Mouse (Mus musculus): ENCODE measurements at regions not wholly inside any gene's neighbourhood (a gene's known extent, or its start where the extent isn't known, plus 50 kb on each side); places are given as distances from the start of the nearest gene placed in this dataset.

GRCm38 (mm10) chr16:54279275-54279674 lies 1018.5 kb downstream of the Zpld1 start:
- H3K27ac ChIP-seq (replicated peaks): no peak overlapping the region
- H3K4me1 ChIP-seq: no peaks in the 10 kb centered on the region
- H3K9ac ChIP-seq (replicated peaks): no peak overlapping the region
- H3K36me3 ChIP-seq: no peaks in the 10 kb centered on the region
- H3K4me3 ChIP-seq: no peak overlapping the region
- ATAC-seq (ENCODE audit: low FRiP score, low read depth): no peak
- H3K27me3 ChIP-seq: no peaks in the 10 kb centered on the region
- H3K4me2 ChIP-seq (replicated peaks): no peak overlapping the region
- no peaks in the 10 kb centered on the region for H3K9me3 ChIP-seq

GRCm38 (mm10) chr16:54263853-54264252 lies 1033.9 kb downstream of the Zpld1 start:
- Histone ChIP-seq H3K4me3 (no peak overlapping the region), H3K27ac (replicated peaks) (no peak overlapping the region), H3K9ac (replicated peaks) (no peak overlapping the region), H3K4me1 (no peaks in the 10 kb centered on the region), H3K9me3 (no peaks in the 10 kb centered on the region), H3K36me3 (no peaks in the 10 kb centered on the region), H3K27me3 (no peaks in the 10 kb centered on the region), H3K4me2 (replicated peaks) (no peak overlapping the region)
- no peak for ATAC-seq (ENCODE audit: low FRiP score, low read depth)
- WGBS: 78% methylated on average over 1 of the region's 1 CpGs

- no peaks in the 10 kb centered on the region for H3K27me3 ChIP-seq
- H3K4me3 ChIP-seq: no peak overlapping the region
- no peaks in the 10 kb centered on the region for H3K4me1 ChIP-seq
- no peak for ATAC-seq (ENCODE audit: low FRiP score, low read depth)
- no peaks in the 10 kb centered on the region for H3K9me3 ChIP-seq
- no peak overlapping the region for H3K27ac ChIP-seq (replicated peaks)
- H3K4me2 ChIP-seq (replicated peaks): no peak overlapping the region
- H3K9ac ChIP-seq (replicated peaks): no peak overlapping the region
- H3K36me3 ChIP-seq: no peaks in the 10 kb centered on the region
- 98% methylated on average over 1 of the region's 1 CpGs for WGBS
Observed at GRCm38 (mm10) chr16:54259260-54259659, 1038.5 kb downstream of the Zpld1 start.

- WGBS: 86% methylated on average over 3 of the region's 3 CpGs
- no peak for ATAC-seq (ENCODE audit: low FRiP score, low read depth)
- H3K9ac ChIP-seq (replicated peaks): no peak overlapping the region
- H3K9me3 ChIP-seq: no peaks in the 10 kb centered on the region
- H3K4me2 ChIP-seq (replicated peaks): no peak overlapping the region
- no peak overlapping the region for H3K4me3 ChIP-seq
- no peaks in the 10 kb centered on the region for H3K36me3 ChIP-seq
- H3K27me3 ChIP-seq: no peaks in the 10 kb centered on the region
- no peak overlapping the region for H3K27ac ChIP-seq (replicated peaks)
- H3K4me1 ChIP-seq: no peaks in the 10 kb centered on the region
Observed at GRCm38 (mm10) chr16:54246883-54247282, 1050.9 kb downstream of the Zpld1 start.

- no peak overlapping the region for H3K27ac ChIP-seq (replicated peaks)
- H3K9me3 ChIP-seq: no peaks in the 10 kb centered on the region
- no peak overlapping the region for H3K4me3 ChIP-seq
- no peaks in the 10 kb centered on the region for H3K4me1 ChIP-seq
- no peaks in the 10 kb centered on the region for H3K36me3 ChIP-seq
- no peak overlapping the region for H3K4me2 ChIP-seq (replicated peaks)
- no peak overlapping the region for H3K9ac ChIP-seq (replicated peaks)
- 90% methylated on average over 5 of the region's 5 CpGs for WGBS
- ATAC-seq (ENCODE audit: low FRiP score, low read depth): no peak
- H3K27me3 ChIP-seq: no peaks in the 10 kb centered on the region
Observed at GRCm38 (mm10) chr16:54246386-54246785, 1051.4 kb downstream of the Zpld1 start.

- Histone ChIP-seq H3K27ac (replicated peaks) (no peak overlapping the region), H3K4me2 (replicated peaks) (no peak overlapping the region), H3K36me3 (no peaks in the 10 kb centered on the region), H3K4me3 (no peak overlapping the region), H3K9me3 (no peaks in the 10 kb centered on the region), H3K9ac (replicated peaks) (no peak overlapping the region), H3K4me1 (no peaks in the 10 kb centered on the region), H3K27me3 (no peaks in the 10 kb centered on the region)
- no peak for ATAC-seq (ENCODE audit: low FRiP score, low read depth)
- WGBS: 96% methylated on average over 1 of the region's 1 CpGs
Observed at GRCm38 (mm10) chr16:54239488-54239887, 1058.3 kb downstream of the Zpld1 start.

GRCm38 (mm10) chr16:54229445-54230208 lies 1068.2 kb downstream of the Zpld1 start:
- ATAC-seq (ENCODE audit: low FRiP score, low read depth): no peak
- H3K4me2 ChIP-seq (replicated peaks): no peak overlapping the region
- no peaks in the 10 kb centered on the region for H3K36me3 ChIP-seq
- no peak overlapping the region for H3K4me3 ChIP-seq
- 73% methylated on average over 2 of the region's 2 CpGs for WGBS
- H3K4me1 ChIP-seq: no peaks in the 10 kb centered on the region
- no peaks in the 10 kb centered on the region for H3K9me3 ChIP-seq
- H3K27me3 ChIP-seq: no peaks in the 10 kb centered on the region
- no peak overlapping the region for H3K27ac ChIP-seq (replicated peaks)
- no peak overlapping the region for H3K9ac ChIP-seq (replicated peaks)

GRCm38 (mm10) chr16:54226149-54226548 lies 1071.6 kb downstream of the Zpld1 start:
- Histone ChIP-seq H3K4me3 (no peak overlapping the region), H3K4me1 (no peaks in the 10 kb centered on the region), H3K4me2 (replicated peaks) (no peak overlapping the region), H3K9me3 (no peaks in the 10 kb centered on the region), H3K36me3 (no peaks in the 10 kb centered on the region), H3K27ac (replicated peaks) (no peak overlapping the region), H3K9ac (replicated peaks) (no peak overlapping the region), H3K27me3 (no peaks in the 10 kb centered on the region)
- WGBS: 93% methylated on average over 2 of the region's 2 CpGs
- ATAC-seq (ENCODE audit: low FRiP score, low read depth): no peak

GRCm38 (mm10) chr16:54195205-54195604 lies 1102.6 kb downstream of the Zpld1 start:
- no peaks in the 10 kb centered on the region for H3K4me1 ChIP-seq
- H3K9ac ChIP-seq (replicated peaks): no peak overlapping the region
- H3K36me3 ChIP-seq: no peaks in the 10 kb centered on the region
- no peak overlapping the region for H3K4me2 ChIP-seq (replicated peaks)
- peak; percentile 71; the same call in 1 of the 2 replicates for ATAC-seq (ENCODE audit: low FRiP score, low read depth)
- no peaks in the 10 kb centered on the region for H3K9me3 ChIP-seq
- H3K4me3 ChIP-seq: no peak overlapping the region
- WGBS: 42% methylated on average over 3 of the region's 3 CpGs
- H3K27ac ChIP-seq (replicated peaks): no peak overlapping the region
- no peaks in the 10 kb centered on the region for H3K27me3 ChIP-seq

- ATAC-seq (ENCODE audit: low FRiP score, low read depth): no peak
- Histone ChIP-seq H3K4me1 (no peaks in the 10 kb centered on the region), H3K4me3 (no peak overlapping the region), H3K27ac (replicated peaks) (no peak overlapping the region), H3K4me2 (replicated peaks) (no peak overlapping the region), H3K36me3 (no peaks in the 10 kb centered on the region), H3K27me3 (no peaks in the 10 kb centered on the region), H3K9me3 (no peaks in the 10 kb centered on the region), H3K9ac (replicated peaks) (no peak overlapping the region)
- WGBS: 74% methylated on average over 2 of the region's 2 CpGs
Observed at GRCm38 (mm10) chr16:54194680-54195079, 1103.1 kb downstream of the Zpld1 start.
